Mouse (Mus musculus) gastrocnemius, postnatal 14 days (tissue): ENCODE measurements around the gene Nmur2. TPM values are rescaled to one million over a fixed set of nuclear protein-coding genes. Genes with fewer than 3 reads are reported as not detected.

Experiments used
- DNase-seq: peaks from one replicate; pipeline ENCODE4 v3.0.0; 2021; ENCODE audit warnings: mixed read lengths
- intact Hi-C: fragments of 180-260 bp; cut with DNase I; formaldehyde crosslinking; loops from one replicate; pipeline ENCODE4 v1.15.1; 2025; ENCODE audit warnings: low total_unique reads
- long read RNA-seq, 2 experiments: library from polyadenylated mRNA; stranded (forward); transcript quantifications; one replicate each; pipeline ENCODE4 v2.0.0; 2021
- total RNA-seq, 2 experiments: library from RNA; stranded (reverse); gene quantifications; 2 replicates each; pipeline ENCODE4 v1.2.3; 2021

Nmur2 gene
- not detected for total RNA-seq
- long read RNA-seq, experiment 1 = 0 reads
- long read RNA-seq, experiment 2 = 0 reads

DNA sequence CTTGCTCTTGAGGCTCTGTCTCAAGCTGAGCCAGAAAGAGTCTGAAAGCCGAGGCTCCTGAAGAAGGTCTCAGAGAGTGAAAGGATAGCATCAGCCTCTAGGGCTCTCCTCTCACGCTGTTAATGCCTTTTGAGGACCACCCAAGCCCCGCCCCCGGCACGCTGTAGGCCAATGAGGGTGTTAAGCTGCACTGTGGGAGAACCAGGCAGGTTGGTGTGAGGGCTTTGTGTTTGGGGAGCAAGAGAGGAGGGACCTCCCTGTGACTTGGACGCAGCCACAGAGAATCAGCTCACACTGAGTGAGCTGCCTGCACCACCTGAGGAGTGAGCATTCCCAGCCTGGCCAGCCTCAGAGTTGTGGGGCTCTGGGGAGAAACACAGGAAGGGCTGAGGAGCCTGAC, at the start of gene Nmur2:
TSS of gene Nmur2 (minus strand) at position 94 of the 400 bp plus-strand sequence.
- intact Hi-C loops = no loop called here
- no peak for DNase-seq

DNA sequence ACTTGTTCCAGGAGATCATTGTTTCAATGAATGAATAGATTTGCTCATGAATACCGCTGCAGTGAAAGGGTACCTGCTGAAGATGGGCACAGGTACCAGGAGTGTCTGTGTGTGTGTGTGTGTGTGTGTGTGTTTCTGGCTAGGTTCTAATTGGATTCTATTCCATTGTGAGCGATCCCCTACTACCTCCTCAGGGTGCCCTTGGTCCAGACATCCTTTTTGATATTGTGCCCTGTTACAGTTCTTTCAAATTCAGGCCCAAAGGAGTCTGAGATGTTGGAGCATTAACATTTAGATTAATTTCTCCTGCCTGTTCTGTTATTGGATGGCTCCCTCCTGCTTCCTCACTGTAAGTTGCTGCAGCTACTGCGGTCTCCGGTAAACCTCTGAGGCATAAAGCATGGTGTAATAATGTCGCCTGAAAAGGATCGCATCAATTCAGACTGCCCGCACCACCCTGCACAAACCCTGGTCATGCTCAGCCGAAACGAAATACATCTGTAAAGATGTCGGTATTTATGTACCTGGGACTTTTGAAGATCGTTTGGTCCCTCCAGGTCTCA, 48.4 kb upstream of the Nmur2 start:
- intact Hi-C loops = no loop called here
- DNase-seq = no peak

DNA sequence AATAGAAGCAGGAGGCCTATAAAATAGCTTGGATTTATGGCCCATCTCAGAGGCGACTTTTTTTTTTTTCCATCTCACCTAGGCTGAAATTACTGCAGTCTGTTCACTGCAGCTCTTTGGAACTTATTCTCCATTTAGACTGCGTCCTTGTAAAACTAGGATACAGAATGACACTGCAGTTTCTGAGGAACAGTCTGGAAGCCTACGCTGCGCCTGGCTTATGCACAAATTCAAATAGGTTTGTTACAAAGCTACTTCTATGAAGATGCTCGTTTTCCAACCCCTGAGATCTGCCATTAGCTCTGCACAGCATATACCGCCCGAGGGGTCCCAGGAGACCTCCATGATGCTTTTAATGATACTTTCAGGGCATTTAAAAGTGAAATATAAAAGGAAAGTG, 31.3 kb upstream of the Nmur2 start:
- intact Hi-C loops = no loop called here
- DNase-seq = no peak

DNA sequence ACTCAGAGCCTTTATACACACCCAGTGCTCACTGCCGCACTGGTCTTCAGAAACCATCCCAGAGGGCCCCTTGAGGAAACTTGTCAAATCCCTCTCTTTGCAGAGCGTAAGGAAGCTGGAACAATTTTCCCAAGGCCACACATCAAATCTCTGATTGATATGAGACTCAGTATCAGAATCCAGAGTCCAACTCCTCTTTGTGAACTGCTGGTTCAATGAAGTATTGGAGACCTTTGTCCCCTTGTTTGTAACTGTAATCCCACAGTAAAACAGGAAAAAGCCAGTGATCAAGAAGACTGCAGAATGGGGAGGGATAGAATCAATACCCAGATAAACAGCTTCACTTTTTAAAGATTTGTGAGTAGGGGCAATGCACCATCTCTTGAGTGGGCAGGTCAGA, 28.8 kb upstream of the Nmur2 start:
- intact Hi-C loops = no loop called here
- no peak for DNase-seq

DNA sequence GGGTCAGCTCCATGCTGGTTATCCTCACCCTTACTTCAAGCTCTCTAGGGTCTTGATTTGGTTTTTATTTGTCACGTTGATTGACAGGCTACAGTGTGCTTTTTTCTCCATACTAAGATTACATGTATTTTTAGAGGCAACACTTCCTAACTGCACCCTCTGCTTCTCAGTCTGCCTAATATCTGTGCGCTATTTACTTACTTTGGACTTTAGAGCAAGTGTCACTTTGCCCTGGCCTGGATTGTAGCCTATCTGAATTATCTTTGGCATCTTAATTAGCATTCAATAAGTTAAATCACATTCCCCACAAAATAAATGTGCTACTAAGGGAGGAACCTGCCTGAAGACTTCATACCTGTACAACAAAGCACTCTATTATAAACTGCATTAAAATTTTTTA, 24.3 kb upstream of the Nmur2 start:
- no peak for DNase-seq
- intact Hi-C loops = no loop called here

DNA sequence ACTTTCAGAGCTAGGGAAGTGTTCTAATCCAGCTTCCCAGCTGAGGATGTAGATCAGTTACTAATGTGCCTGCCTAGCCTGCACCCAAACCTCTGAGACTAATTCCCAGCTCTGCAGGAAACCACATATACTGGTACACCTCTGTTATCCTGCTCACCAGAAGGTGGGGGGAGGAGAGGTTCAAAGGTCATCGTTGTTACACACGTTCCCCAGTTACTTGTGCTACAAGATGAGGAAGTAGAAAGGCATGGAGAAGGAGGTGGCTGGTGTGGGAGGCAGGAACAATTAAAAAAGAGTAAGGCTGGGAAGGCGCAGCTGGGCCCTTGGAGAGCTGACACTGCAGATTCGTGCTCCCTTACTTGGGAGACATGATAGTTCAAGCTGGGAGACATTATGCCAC, 23.8 kb upstream of the Nmur2 start:
- DNase-seq = no peak

DNA sequence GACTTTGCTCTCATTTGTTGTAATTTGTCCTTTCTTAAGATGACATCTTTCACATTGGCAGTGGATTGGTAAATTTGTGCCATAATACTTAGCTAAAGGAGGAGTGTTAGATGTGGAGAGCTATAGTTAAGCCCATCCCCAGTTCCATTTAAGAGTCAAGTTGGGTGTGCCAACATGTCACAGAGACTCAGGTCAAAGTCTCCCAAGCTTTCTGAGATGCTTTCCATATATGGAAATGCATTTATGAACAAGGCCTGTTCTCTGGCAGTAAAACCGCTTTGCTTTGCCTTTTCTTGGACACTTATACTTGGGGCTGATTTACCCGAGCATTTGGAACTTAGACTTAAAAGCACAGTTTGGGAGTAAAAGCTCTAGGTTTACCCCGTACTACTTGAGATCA, 18.4 kb upstream of the Nmur2 start:
- no peak for DNase-seq
- intact Hi-C loops = no loop called here

More for the DNA sequence above, 23.8 kb upstream of the Nmur2 start:
- intact Hi-C loops = no loop called here

DNA sequence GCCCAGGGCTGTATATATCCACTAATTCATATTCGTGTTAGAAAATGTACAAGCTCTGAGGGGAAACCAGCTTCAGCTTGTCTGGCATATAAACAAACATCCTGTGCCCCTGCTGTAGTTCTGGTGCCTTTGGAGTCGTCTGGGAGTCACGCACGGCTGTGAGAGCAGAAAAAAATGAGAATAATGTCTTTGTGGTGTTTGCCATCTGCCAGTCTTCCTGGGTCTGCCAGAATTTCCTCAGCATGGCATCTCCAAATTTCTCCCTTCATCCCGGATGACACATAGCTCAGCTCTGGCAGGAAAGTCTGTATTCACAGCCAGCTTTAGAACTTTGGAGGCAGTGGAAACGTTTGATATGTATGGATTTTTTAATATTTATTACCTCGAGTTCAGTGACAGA, 13.6 kb upstream of the Nmur2 start:
- intact Hi-C loops = no loop called here
- DNase-seq = no peak

DNA sequence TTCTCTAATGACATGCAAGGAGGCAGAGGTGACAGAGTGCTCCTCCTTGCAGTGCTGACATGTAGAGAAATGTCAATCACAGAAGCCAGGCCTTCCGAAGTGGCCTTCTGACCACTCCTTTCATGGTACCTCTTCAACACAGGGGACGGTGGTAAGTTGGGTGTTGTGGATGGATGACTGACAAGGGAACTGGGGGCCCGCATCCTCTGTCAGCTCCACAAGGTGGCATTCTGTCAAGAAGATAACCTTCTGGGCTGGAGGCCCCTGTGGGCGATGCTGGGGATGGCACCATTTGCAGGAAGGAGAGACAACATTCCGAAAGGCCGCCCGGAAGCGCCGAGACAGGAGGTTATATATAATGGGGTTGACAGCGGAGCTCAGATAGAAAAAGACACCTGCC, 14.0 kb downstream of the Nmur2 start:
- DNase-seq = no peak

DNA sequence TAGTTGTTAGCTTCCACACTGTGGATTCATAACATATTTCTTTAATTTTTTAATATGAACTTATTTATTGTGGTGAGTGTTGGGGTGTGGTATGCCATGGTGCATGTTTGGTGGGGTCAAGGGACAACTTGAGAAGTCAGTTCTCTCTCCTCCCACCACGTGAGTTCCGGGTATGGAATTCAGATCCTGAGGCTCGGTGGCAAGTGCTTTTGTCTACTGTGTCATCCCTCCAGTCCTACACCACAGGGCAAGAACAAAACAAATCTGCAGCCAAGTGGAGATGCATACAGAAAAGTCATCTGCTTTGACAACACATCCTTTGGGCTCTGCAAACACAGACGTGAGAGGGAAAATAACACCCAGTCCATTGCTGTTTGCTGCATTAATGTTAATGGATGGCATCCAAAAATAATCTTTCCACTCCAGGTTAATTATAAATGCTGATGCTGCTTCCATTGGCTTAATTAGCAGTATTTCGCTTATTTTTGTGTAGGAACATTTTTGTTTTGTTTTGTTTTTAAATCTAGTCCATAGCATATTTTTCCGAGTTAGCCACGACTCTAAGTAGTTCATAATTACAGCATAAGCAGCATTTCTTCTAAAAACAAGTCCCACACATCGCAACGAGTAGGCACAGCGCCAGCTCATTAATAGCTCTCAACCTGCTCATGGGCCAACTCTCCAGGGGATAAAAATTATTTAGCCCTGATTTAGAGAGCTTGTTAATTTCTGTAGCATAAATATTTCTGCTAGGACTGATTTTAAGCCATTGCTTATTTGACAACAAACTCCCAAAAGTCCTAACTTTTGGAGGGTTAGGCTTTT, 14.9 kb downstream of the Nmur2 start:
- no peak for DNase-seq
- intact Hi-C loops = no loop called here

More for the DNA sequence above, 14.0 kb downstream of the Nmur2 start:
- intact Hi-C loops = no loop called here

DNA sequence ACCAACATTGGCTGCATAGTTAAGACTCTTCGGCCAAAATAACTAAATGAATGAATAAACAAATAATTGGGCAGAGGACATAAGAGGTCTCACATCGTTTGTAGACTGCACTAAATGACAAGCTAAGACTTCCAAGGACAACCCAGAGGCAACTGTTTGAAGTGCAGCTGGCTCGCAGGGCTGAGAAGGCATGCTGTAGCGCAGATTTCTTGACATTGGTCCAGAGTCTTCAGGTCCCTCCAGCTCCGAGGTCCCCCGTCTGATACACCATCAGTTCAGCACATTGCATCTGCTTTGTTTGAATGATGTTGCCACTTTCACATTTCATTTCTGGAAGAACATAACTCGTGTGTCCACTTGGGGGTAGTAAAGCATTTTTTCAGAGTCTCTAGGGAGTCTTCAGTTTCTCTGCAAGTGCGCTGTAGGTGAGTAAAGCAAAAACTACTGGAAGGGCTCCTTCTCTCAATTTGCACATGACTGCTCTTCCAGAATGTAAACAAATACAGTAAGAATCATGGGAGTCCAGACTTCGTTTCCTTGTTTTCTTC, 27.2 kb downstream of the Nmur2 start:
- DNase-seq = no peak
- intact Hi-C loops = no loop called here

DNA sequence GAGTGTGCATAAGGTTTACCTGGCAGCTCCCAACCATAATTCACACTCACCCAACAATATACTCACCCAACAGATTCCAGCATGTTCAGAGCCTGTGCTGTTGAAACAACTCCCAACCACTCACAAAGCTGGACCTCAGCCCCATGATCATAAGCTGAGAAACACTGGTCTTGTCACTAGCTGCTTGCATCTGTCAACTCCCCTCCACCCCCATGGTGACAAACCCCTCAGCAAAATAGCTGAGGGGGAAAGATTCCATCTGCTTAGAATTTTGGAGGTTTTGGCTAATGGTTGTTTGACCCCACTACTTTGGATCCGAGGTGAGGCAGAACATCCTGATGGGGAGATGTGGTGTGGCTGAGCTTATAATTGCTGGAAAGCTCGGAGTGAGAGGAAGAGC, 28.4 kb downstream of the Nmur2 start:
- no peak for DNase-seq
- intact Hi-C loops = no loop called here

DNA sequence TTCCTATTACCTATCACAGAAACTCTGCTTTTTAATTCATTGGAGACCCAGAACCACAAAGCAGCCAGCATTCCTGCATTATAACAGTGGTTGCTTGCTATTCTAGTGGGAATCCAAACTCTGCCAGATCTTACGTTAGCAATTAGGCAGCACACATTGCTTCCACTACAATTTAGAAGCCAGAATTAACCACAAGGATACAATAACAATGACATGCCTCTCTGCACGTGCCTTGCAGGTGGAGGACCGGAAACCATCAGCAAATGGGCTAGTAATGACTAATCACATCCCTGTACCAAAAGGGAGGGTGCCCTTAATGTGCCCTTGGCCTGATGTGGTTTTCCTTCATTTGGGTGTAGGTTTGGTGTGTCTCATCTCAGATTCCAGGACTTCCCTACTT, 32.5 kb downstream of the Nmur2 start:
- intact Hi-C loops = no loop called here
- DNase-seq = no peak

DNA sequence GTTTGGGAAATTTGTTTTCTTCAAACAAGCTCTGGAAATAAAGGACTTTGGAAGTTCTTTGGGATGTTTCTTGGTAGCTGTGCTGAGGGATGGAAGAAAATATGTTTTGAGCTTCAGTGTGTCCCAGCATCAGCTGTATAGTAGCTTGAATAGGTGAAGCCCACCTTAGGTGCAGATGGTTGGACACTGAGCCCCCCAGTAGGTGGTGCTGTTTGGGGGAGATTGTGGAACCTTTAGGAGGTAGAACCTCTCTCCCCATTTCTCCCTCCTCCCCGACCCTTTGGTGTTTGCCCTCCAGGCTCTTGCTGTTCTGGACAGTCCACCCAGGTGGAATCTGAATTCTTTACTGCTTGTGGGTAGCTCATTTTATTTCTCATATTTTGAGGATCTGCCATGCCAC, 48.0 kb downstream of the Nmur2 start:
- DNase-seq = no peak
- intact Hi-C loops = no loop called here

DNA sequence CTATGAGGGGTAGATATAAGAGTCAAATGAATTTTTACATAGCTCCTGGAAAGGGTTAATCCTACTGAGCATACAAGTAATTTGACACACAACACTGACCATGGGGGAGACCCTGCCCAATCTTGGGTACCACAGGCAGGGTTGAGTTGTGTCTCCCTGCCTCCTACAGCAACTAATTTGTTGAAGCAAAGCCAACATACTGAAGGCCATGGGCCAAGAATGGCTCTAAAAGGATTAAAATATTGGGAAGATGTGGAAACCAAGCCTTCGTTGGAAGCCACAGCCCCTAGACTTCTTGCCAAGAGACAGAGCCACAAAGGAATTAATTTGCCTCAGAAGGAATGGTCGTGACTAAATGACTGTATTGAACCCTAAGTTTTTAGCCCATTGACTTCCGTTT, 48.7 kb downstream of the Nmur2 start:
- no peak for DNase-seq
- intact Hi-C loops = no loop called here

DNA sequence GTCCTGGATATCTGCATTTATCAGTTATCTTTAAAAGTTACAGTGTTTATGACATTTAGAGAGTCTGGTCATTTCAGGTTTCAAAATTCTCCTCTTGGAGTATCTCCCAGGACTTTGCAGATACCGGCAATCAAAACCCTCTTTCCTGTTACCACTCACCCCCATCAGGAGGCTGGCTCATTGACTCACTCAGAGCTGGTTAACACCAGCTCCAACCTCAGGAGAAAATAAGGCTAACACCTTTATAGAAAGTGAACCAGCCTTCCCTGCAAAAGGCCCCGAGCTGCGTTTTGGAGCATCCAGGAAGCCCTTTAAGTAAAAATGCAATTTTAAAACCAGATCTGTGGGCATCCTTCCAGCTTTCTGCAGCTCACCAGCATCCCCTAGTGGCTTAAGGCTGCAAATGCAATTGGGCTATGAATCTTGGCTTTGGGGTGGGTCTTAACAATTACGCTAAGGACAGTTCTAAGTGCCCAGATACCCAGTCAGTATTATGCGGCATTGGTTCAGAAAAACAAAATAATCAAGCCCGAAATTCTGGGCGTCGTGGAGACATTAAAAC, 49.2 kb downstream of the Nmur2 start:
- intact Hi-C loops = no loop called here
- no peak for DNase-seq

DNA sequence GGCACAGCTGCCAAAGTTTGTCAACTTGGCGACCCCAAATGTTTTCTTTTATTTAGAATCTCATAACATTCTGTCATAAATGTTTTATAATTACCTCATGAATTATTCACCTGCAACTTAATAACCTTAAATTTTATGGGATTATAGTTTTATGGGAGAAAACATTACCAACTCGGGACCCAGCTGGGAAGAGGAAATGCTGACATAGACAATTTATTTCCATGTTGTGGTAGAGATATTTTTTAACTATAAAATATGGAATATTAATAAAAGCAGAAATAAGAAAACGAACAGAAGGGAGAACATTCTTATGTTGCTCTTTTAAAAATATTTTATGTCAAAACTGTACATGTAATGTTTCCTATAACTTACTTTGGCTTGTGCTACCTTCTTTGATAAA, 56.2 kb downstream of the Nmur2 start:
- intact Hi-C loops = loop anchor here (5.0 kb wide), 1 partner anchor 462 kb away; no protein-coding TSS in a partner anchor

DNA sequence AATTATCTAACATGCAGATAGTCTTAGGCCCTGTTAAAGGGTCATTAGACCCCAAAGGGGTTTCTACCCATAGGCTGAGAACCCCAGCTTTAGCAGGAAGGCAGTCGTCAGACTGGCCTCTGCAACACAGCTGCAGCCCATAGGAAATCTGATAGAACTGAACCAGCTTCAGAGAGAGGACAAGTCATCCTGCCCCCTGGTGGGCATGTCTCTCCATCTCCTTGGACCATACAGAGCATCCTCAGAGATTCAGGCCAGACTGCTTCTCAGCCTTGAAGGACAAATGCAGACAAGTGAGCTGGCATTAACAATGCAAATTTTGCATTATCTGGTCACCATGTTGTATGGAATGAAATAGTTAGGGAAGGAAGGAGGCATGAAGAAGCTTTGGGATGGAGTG, 59.2 kb downstream of the Nmur2 start:
- DNase-seq = no peak
- intact Hi-C loops = loop anchor here (5.0 kb wide), 1 partner anchor 459 kb away; no protein-coding TSS in a partner anchor

More for the DNA sequence above, 56.2 kb downstream of the Nmur2 start:
- no peak for DNase-seq

DNA sequence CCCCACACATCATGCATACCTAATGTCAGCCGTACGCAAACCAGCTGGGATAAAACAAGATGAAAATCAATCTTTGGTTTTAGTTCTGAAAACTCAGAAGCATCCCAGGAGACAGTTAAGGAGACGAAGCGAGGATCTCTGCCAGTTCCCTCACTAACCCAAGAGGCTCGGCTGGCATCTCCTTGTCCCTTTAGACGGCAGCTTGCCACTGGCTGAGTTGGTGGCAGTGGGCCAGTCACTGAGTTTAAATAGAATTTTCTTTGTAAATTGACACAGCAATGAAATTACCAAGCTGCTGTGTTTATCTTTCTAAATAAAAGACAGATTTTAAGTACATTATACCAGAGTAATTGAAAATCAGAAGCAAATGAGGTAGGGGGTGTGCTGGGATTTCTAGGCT, 62.7 kb downstream of the Nmur2 start:
- DNase-seq = no peak
- intact Hi-C loops = no loop called here
